Mouse (Mus musculus) myocyte (in vitro differentiated cells): Measurements from ENCODE around the gene Muc13. TPM values are rescaled to one million over a fixed set of nuclear protein-coding genes. Genes with fewer than 3 reads are reported as not detected.
A peak's percentile ranks its signal among the peaks of the same experiment; 100 is the strongest.

Experiments used
- H3K27me3 ChIP-seq: one replicate; pipeline ENCODE4 v1.6.1; 2011; ENCODE audit not compliant: control insufficient read depth, insufficient read depth, insufficient read length
- H3K36me3 ChIP-seq: one replicate; pipeline ENCODE4 v1.6.1; 2011; ENCODE audit not compliant: control insufficient read depth, insufficient read depth
- H3K4me2 ChIP-seq: one replicate; pipeline ENCODE4 v1.6.1; 2011; ENCODE audit warnings: low read depth, control low read depth
- H3K4me3 ChIP-seq: one replicate; pipeline ENCODE4 v1.5.1; 2011; ENCODE audit warnings: mild to moderate bottlenecking, control low read depth, moderate library complexity
- H3K79me2 ChIP-seq: one replicate; pipeline ENCODE4 v1.6.1; 2011; ENCODE audit not compliant: control insufficient read depth, insufficient read depth
- H3ac ChIP-seq: one replicate; pipeline ENCODE4 v1.6.1; 2011; ENCODE audit not compliant: control insufficient read depth, insufficient read length
- CEBPB ChIP-seq: IDR thresholded peaks from 2 replicates; pipeline ENCODE4 v1.6.1; 2011; ENCODE audit warnings: mild to moderate bottlenecking, moderate library complexity; ENCODE audit not compliant: poor library complexity, insufficient read depth, severe bottlenecking
- E2F4 ChIP-seq: IDR thresholded peaks from one replicate; pipeline ENCODE4 v1.6.1; 2011; ENCODE audit warnings: mild to moderate bottlenecking, control low read depth, moderate library complexity; ENCODE audit not compliant: insufficient read depth
- MAX ChIP-seq: IDR thresholded peaks from one replicate; pipeline ENCODE4 v1.6.1; 2011; ENCODE audit warnings: low read depth, mild to moderate bottlenecking, control low read depth
- MYOD1 ChIP-seq, 3 experiments: IDR thresholded peaks; one replicate each; pipeline ENCODE4 v1.6.1; 2011; ENCODE audit warnings: control low read depth in 2 of 3, low read depth in 2 of 3, mild to moderate bottlenecking in 2 of 3, moderate library complexity in 1 of 3; ENCODE audit not compliant: insufficient read length in 2 of 3, control insufficient read depth in 1 of 3
- MYOG ChIP-seq, 3 experiments: IDR thresholded peaks; one replicate each; pipeline ENCODE4 v1.6.1; 2011; ENCODE audit warnings: control low read depth in 2 of 3, low read depth in 2 of 3, mild to moderate bottlenecking in 2 of 3; ENCODE audit not compliant: insufficient read length in 2 of 3, control insufficient read depth in 1 of 3, insufficient read depth in 1 of 3
- POLR2A ChIP-seq: IDR thresholded peaks from one replicate; pipeline ENCODE4 v1.6.1; 2011; ENCODE audit warnings: low read depth, mild to moderate bottlenecking, control low read depth, moderate library complexity; ENCODE audit not compliant: insufficient read length
- POLR2AphosphoS2 ChIP-seq: IDR thresholded peaks from one replicate; pipeline ENCODE4 v1.6.1; 2011; ENCODE audit warnings: low read depth, control low read depth; ENCODE audit not compliant: insufficient read length
- REST ChIP-seq: IDR thresholded peaks from one replicate; pipeline ENCODE4 v1.6.1; 2011; ENCODE audit warnings: mild to moderate bottlenecking, control low read depth, moderate library complexity; ENCODE audit not compliant: insufficient read depth, insufficient read length
- SRF ChIP-seq: IDR thresholded peaks from one replicate; pipeline ENCODE4 v1.6.1; 2011; ENCODE audit warnings: low read depth; ENCODE audit not compliant: control insufficient read depth, insufficient read length
- TCF12 ChIP-seq: IDR thresholded peaks from one replicate; pipeline ENCODE4 v1.6.1; 2011; ENCODE audit warnings: mild to moderate bottlenecking, control low read depth; ENCODE audit not compliant: poor library complexity, insufficient read depth, severe bottlenecking
- TCF3 ChIP-seq: IDR thresholded peaks from one replicate; pipeline ENCODE4 v1.6.1; 2011; ENCODE audit warnings: low read depth, control low read depth; ENCODE audit not compliant: insufficient read length
- USF1 ChIP-seq: IDR thresholded peaks from one replicate; pipeline ENCODE4 v1.6.1; 2011; ENCODE audit warnings: low read depth, mild to moderate bottlenecking, control low read depth, moderate library complexity
- polyA plus RNA-seq: library from polyadenylated mRNA; unstranded; fragments of >200 nt; fragmentation: generic; extraction: Trizol; gene quantifications from one replicate; pipeline ENCODE4 v1.2.1, GENCODE M21; 2012; ENCODE audit warnings: missing spikeins

Muc13 gene
- polyA plus RNA-seq, 1 experiment = 0.05 TPM

DNA sequence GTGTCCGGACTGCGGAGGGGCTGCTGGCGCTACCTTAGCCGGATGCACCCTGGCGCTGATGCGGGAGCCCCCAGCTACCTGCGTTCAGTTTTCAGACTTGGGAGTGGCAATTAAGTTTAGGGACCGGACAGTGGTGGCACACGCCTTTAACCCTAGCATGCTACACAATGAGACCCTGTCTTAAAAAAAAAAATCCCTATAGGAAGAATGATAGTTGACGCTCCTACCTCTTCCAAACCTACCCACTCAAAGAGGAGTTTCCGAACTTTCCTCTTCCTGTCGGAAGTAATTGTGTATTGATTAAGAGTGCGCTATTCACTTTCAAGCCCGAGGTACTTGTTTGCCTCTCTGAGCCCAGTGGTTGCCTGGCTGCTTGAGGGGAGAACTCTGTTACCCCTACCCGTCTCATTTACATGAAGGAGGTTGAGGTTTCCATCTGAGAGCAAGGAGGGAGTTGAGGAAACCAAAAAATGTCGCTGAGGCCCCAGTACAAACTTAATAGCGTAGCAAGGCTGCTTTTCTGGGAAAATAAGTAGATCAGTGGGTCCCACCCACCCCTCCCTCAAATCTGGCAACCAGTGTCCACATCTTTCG, 36.8 kb downstream of the Muc13 start:
- H3K4me2 ChIP-seq = peak overlapping the region; percentile 77

DNA sequence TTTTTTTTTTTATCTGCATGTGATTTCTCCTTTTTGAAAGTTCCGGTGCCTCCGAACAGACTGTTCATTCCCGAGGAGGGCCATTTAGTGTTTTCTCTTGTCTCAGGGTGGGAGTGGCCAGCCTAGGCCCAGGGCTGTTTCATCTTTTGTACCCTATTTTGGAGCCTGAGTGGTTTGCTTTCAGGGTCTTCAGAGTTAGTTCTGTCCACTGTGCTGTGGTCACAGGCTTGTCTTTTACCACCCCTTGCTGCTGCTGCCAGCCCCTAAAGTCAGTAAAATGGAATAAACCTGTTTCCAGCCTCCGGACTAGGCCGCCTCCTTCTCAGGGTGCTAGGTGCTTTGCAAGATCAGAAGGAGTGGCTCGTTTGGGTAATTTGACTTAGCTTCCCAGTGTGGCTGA, 38.2 kb downstream of the Muc13 start:
- H3K4me3 ChIP-seq = no peak overlapping the region
- peaks cover 58% of the 10 kb centered on the region for H3K79me2 ChIP-seq
- H3ac ChIP-seq = no peak overlapping the region

More for the DNA sequence above, 36.8 kb downstream of the Muc13 start:
- H3K79me2 ChIP-seq = peaks cover 51% of the 10 kb centered on the region
- no peaks in the 10 kb centered on the region for H3K27me3 ChIP-seq
- peak overlapping the region; percentile 57 for H3K4me3 ChIP-seq
- TF ChIP-seq E2F4 (no peak), POLR2A (no peak), SRF (no peak), MYOG (IDR thresholded peaks at IDR 0.05; ENCODE audit: control insufficient read depth in 1 of 3, insufficient read depth in 1 of 3, insufficient read length in 2 of 3, low read depth in 2 of 3) (no peak), TCF12 (no peak), TCF3 (no peak), USF1 (no peak), MAX (no peak), MYOD1 (IDR thresholded peaks at IDR 0.05; ENCODE audit: control insufficient read depth in 1 of 3, insufficient read length in 2 of 3, low read depth in 2 of 3) (no peak), REST (no peak), CEBPB (no peak)
- H3ac ChIP-seq = peak overlapping the region; percentile 42
- no peaks in the 10 kb centered on the region for H3K36me3 ChIP-seq

DNA sequence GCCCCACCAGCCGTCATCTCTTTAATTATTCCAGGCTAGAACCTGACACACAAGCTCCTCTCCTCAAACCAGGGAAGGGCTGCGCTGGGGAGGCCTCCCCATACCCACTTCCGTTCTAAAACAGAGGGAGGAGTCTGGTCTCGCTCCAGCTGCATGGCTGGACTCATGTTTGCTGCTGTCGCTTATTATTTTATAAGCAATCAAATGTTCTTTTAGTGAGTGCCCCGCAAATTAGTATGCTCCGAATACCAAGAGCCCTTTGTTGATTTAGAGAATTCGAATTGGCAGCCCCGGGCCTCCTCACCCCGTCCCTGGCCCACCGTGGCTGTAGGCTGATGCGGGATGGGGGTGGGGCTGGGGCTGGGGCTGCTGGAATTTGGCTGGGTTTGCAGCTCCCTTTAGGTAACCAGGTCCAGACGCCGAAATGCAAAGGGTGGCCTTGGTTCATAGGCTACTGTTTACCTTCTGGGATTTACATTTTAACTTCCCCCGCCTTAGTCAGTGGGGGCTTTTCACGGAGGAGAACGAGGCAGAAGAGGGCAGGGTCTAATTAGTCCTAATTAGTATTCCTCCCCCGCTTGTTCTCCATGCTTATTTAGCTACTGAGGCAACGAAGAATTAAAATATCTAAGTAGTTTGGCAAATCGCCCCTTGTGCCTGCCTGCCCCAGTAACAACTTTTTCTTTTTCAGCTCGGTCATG, 39.0 kb downstream of the Muc13 start:
- Histone ChIP-seq H3K36me3 (no peaks in the 10 kb centered on the region), H3K27me3 (no peaks in the 10 kb centered on the region), H3ac (no peak overlapping the region), H3K4me3 (no peak overlapping the region), H3K79me2 (peaks cover 66% of the 10 kb centered on the region), H3K4me2 (peak overlapping the region; percentile 75)
- TF ChIP-seq MAX (no peak), POLR2A (no peak), CEBPB (no peak), E2F4 (no peak), SRF (no peak), USF1 (no peak)

More for the DNA sequence above, 38.2 kb downstream of the Muc13 start:
- H3K36me3 ChIP-seq = no peaks in the 10 kb centered on the region
- H3K27me3 ChIP-seq = no peaks in the 10 kb centered on the region
- peak overlapping the region; percentile 75 for H3K4me2 ChIP-seq
- TF ChIP-seq E2F4 = no peak
- no peak for TF ChIP-seq MYOD1 (IDR thresholded peaks at IDR 0.05; ENCODE audit: control insufficient read depth in 1 of 3, insufficient read length in 2 of 3, low read depth in 2 of 3)
- TF ChIP-seq CEBPB = no peak
- no peak for TF ChIP-seq MAX
- no peak for TF ChIP-seq SRF
- no peak for TF ChIP-seq POLR2A
- TF ChIP-seq POLR2AphosphoS2 = no peak

DNA sequence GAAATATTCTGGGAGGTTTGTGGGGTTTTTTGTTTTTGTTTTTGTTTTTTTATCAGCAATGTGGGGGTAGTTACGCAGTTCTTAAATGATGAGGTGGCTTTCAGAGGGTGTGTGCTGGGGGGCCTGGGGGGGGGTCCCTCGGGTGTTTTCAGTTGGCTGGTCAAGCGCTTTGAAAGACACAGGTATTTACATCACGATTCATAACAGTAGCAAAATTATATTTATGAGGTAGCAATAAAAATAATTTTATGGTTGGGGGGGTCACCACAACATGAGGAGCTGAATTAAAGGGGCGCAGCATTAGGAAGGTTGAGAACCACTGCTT, 39.6 kb downstream of the Muc13 start:
- Histone ChIP-seq H3ac (no peak overlapping the region), H3K79me2 (peaks cover 72% of the 10 kb centered on the region), H3K4me2 (peak overlapping the region; percentile 75), H3K36me3 (no peaks in the 10 kb centered on the region), H3K27me3 (no peaks in the 10 kb centered on the region), H3K4me3 (no peak overlapping the region)
- TF ChIP-seq MYOG (IDR thresholded peaks at IDR 0.05; ENCODE audit: control insufficient read depth in 1 of 3, insufficient read depth in 1 of 3, insufficient read length in 2 of 3, low read depth in 2 of 3) (no peak), CEBPB (no peak), POLR2A (no peak), TCF3 (no peak), SRF (no peak), USF1 (no peak), REST (no peak)

DNA sequence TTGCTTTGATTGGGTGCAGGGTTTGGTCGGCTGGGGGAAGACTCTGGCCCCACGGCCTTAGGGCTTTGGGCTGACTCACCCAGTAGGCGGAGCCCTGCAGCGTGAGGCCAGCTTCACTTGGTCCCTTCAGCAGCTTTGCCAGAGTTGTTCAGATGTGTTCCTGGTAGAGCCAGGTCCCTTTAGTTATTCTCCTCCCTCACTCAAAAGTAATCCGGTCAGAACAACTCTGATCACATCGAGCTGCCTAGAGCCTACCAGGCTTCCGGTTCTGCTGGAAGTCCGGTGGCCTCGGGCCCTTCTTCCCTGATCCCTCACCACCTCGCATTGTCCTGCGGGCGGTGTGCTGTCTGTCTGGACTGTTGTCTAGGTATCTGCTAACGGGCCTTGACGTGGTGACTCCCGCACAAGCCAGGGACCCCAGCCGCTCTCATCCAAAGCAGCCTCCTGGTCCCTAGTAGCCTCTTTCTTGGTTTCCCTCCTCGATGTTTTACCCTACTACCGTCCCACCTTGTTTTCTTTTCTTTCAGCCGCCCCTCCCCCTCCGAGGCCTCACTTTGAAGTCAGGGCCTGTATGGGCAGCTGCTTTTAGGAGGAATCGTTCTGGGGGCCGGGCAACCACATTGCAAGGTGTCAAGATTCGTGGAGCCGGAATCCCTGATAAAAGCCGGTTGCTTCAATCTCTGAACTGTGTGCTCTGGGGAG, 40.1 kb downstream of the Muc13 start:
- H3K36me3 ChIP-seq = no peaks in the 10 kb centered on the region
- H3K4me2 ChIP-seq = peak overlapping the region; percentile 75
- H3K4me3 ChIP-seq = no peak overlapping the region
- peaks cover 77% of the 10 kb centered on the region for H3K79me2 ChIP-seq
- no peak overlapping the region for H3ac ChIP-seq
- TF ChIP-seq USF1 = no peak
- no peak for TF ChIP-seq POLR2AphosphoS2
- no peak for TF ChIP-seq TCF12
- no peak for TF ChIP-seq SRF
- no peaks in the 10 kb centered on the region for H3K27me3 ChIP-seq
